Mouse (Mus musculus): ENCODE measurements at regions not wholly inside any gene's neighbourhood (a gene's known extent, or its start where the extent isn't known, plus 50 kb on each side); places are given as distances from the start of the nearest gene placed in this dataset.

GRCm38 (mm10) chr5:100227888-100228287 lies 68.3 kb upstream of the Tmem150c start:
- no peak for TF ChIP-seq CTCF (IDR thresholded peaks at IDR 0.05; ENCODE audit: low read depth, low read length)
- no peak for TF ChIP-seq GATA1 (IDR thresholded peaks at IDR 0.05; ENCODE audit: borderline replicate concordance, low read length)
- no peak for TF ChIP-seq POLR2AphosphoS5 (IDR thresholded peaks at IDR 0.05; ENCODE audit: insufficient replicate concordance, low read depth, low read length)
